Mouse (Mus musculus): Measurements from ENCODE around the gene Dip2b. TPM values are rescaled to one million over a fixed set of nuclear protein-coding genes. Genes with fewer than 3 reads are reported as not detected.

Gene Dip2b
- polyA plus RNA-seq, 1 experiment from 2014 or later = 2.3 TPM

DNA sequence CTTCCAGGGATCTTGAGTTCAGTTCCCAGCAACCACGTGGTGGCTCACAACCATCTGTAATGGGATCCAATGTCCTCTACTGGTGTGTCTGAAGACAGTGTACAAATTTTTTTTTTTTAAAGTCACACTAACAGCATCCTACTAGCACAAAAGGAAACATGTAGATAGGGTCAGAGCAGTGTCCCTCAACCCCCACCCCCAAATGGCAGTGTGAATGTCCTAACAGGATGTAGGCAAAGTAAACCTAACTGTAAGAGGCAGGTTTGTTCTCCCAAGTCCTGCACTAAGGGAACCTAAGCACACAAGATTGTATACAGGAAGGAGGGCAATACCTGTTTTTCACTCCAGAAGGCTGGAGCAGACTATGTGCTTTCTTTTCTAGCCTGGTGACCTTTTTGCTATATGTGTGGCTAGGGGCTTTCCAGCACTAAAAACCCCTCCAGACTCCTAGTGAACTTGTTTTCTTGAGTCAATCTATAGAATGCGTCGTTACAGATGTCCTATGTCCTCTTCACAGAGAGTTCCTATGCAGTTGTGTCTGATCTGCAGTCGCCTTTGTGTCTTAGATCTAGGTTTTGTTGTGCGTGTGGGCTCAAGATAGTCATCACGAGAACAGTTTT is 20.1 kb upstream of the Dip2b start:
- no peak for ATAC-seq
- 76% methylated on average over 6 of the region's 6 CpGs for WGBS (ENCODE audit: insufficient replicate concordance)

DNA sequence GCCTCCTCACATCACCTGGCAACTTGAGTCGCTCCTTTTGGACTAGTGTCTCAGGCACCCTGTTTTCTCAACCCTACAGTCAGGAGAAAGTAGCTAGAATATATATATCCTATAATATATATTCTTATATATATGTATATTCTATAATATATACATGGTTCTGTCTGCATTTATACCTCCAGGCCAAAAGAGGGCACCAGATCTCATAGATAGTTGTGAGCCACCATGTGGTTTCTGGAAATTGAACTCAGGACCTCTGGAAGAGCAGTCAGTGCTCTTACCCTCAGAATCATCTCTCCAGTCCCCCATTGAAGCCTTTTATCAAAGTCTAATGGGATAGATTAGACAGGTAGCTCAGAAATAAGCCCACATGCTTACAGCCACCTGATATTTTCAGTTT is 17.3 kb upstream of the Dip2b start:
- H3K4me1 ChIP-seq (ENCODE audit: insufficient read depth) = peaks cover 4% of the 10 kb centered on the region; the same call in 1 of the 2 replicates
- no peak overlapping the region for H3K27ac ChIP-seq (ENCODE audit: low read depth)
- no peak overlapping the region for H3K4me3 ChIP-seq (ENCODE audit: low read depth, low read length)
- ATAC-seq (no peak), DNase-seq (no peak)
- H3K9me3 ChIP-seq (ENCODE audit: low read length) = no peaks in the 10 kb centered on the region
- no peak overlapping the region for H3K9ac ChIP-seq (replicated peaks)
- WGBS (ENCODE audit: insufficient replicate concordance) = 89% methylated on average over 1 of the region's 1 CpGs
- no peak overlapping the region for H3K4me2 ChIP-seq (ENCODE audit: low read depth, low read length)
- peaks cover 2% of the 10 kb centered on the region; the same call in 1 of the 2 replicates for H3K36me3 ChIP-seq (replicated peaks; ENCODE audit: insufficient read depth, low read length)
- no peaks in the 10 kb centered on the region for H3K27me3 ChIP-seq (ENCODE audit: insufficient read depth, low read length)
- TF ChIP-seq EP300 (IDR thresholded peaks at IDR 0.05; ENCODE audit: low read depth) = no peak
- TF ChIP-seq CTCF (IDR thresholded peaks at IDR 0.05; ENCODE audit: low read depth) = no peak

More for the DNA sequence above, 20.1 kb upstream of the Dip2b start:
- no peaks in the 10 kb centered on the region for H3K27me3 ChIP-seq (ENCODE audit: insufficient read depth, low read length)
- peaks cover 2% of the 10 kb centered on the region for H3K36me3 ChIP-seq (replicated peaks; ENCODE audit: insufficient read depth, low read length)
- H3K4me1 ChIP-seq (ENCODE audit: insufficient read depth) = no peaks in the 10 kb centered on the region
- no peak for DNase-seq
- H3K4me3 ChIP-seq (ENCODE audit: low read depth, low read length) = no peak overlapping the region
- TF ChIP-seq EP300 (IDR thresholded peaks at IDR 0.05; ENCODE audit: low read depth) (no peak), CTCF (IDR thresholded peaks at IDR 0.05; ENCODE audit: low read depth) (no peak)
- H3K9ac ChIP-seq (replicated peaks) = no peak overlapping the region
- no peaks in the 10 kb centered on the region for H3K9me3 ChIP-seq (ENCODE audit: low read length)
- no peak overlapping the region for H3K27ac ChIP-seq (ENCODE audit: low read depth)
- H3K4me2 ChIP-seq (ENCODE audit: low read depth, low read length) = no peak overlapping the region

- Histone ChIP-seq H3K9ac (replicated peaks) (no peak overlapping the region), H3K4me3 (ENCODE audit: low read depth, low read length) (no peak overlapping the region), H3K9me3 (ENCODE audit: low read length) (no peaks in the 10 kb centered on the region), H3K36me3 (replicated peaks; ENCODE audit: insufficient read depth, low read length) (no peaks in the 10 kb centered on the region), H3K27ac (ENCODE audit: low read depth) (no peak overlapping the region), H3K4me1 (ENCODE audit: insufficient read depth) (peaks cover 4% of the 10 kb centered on the region; the same call in 1 of the 2 replicates), H3K27me3 (ENCODE audit: insufficient read depth, low read length) (no peaks in the 10 kb centered on the region), H3K4me2 (ENCODE audit: low read depth, low read length) (no peak overlapping the region)
- DNase-seq (peak; percentile 35), ATAC-seq (no peak)
- TF ChIP-seq EP300 (IDR thresholded peaks at IDR 0.05; ENCODE audit: low read depth) = no peak
- peak; percentile 66 for TF ChIP-seq CTCF (IDR thresholded peaks at IDR 0.05; ENCODE audit: low read depth)
- 19% methylated on average over 5 of the region's 5 CpGs for WGBS (ENCODE audit: insufficient replicate concordance)
Observed at GRCm38 (mm10) chr15:100022923-100023322, 15.5 kb upstream of the Dip2b start.

DNA sequence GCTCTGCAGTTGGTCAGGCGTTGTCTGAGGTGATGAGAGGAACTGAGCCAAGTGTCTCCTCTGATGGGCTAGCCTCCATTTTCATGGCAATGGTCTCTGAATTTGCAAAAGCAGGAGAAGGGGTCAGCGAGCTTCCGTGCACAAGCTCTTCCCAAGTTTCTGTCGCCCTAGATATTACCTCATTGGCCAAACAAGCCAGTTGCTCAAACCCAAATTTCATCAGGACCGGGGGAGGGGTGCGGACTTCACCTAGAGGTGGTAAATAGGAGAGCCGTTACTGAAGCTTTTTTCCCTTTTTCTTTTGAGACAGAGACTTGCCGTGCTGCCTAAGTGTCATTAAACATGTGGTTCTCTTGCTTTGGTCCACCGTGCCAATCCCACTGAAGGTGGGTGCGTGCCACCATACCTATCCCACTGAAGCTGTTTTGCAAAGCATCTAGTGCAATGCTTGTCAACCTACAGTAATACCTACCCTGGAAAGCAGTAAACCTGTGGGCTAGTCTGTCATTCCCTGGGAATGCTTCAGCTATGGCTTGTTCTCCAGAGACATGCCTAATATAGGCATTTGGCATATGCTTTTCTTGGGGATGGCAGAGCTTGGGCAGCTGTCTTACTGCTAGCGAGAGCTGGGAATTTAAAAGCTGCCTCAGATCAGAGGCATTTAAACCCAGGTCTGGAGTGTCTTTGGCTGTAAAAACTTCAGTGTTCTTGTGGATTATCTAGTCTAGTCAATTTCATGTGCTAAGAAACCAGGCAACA is 13.2 kb upstream of the Dip2b start:
- H3K9ac ChIP-seq (replicated peaks) = no peak overlapping the region
- peaks cover 4% of the 10 kb centered on the region; the same call in 1 of the 2 replicates for H3K4me1 ChIP-seq (ENCODE audit: insufficient read depth)
- DNase-seq (peak; percentile 76), ATAC-seq (peak; percentile 94)
- H3K9me3 ChIP-seq (ENCODE audit: low read length) = no peaks in the 10 kb centered on the region
- no peak for TF ChIP-seq CTCF (IDR thresholded peaks at IDR 0.05; ENCODE audit: low read depth)
- no peak for TF ChIP-seq EP300 (IDR thresholded peaks at IDR 0.05; ENCODE audit: low read depth)
- 54% methylated on average over 11 of the region's 11 CpGs for WGBS (ENCODE audit: insufficient replicate concordance)
- H3K27ac ChIP-seq (ENCODE audit: low read depth) = peak overlapping the region; percentile 49
- H3K4me2 ChIP-seq (ENCODE audit: low read depth, low read length) = peak overlapping the region; percentile 27; the same call in 1 of the 2 replicates
- H3K36me3 ChIP-seq (replicated peaks; ENCODE audit: insufficient read depth, low read length) = no peaks in the 10 kb centered on the region
- H3K27me3 ChIP-seq (ENCODE audit: insufficient read depth, low read length) = no peaks in the 10 kb centered on the region
- H3K4me3 ChIP-seq (ENCODE audit: low read depth, low read length) = no peak overlapping the region

GRCm38 (mm10) chr15:100028133-100028532 is 10.3 kb upstream of the Dip2b start:
- Histone ChIP-seq H3K4me2 (ENCODE audit: low read depth, low read length) (no peak overlapping the region), H3K4me3 (ENCODE audit: low read depth, low read length) (no peak overlapping the region), H3K27me3 (ENCODE audit: insufficient read depth, low read length) (no peaks in the 10 kb centered on the region), H3K4me1 (ENCODE audit: insufficient read depth) (peaks cover 4% of the 10 kb centered on the region; the same call in 1 of the 2 replicates), H3K9ac (replicated peaks) (no peak overlapping the region), H3K27ac (ENCODE audit: low read depth) (no peak overlapping the region), H3K36me3 (replicated peaks; ENCODE audit: insufficient read depth, low read length) (no peaks in the 10 kb centered on the region), H3K9me3 (ENCODE audit: low read length) (no peaks in the 10 kb centered on the region)
- 74% methylated on average over 2 of the region's 2 CpGs for WGBS (ENCODE audit: insufficient replicate concordance)
- TF ChIP-seq CTCF (IDR thresholded peaks at IDR 0.05; ENCODE audit: low read depth) (no peak), EP300 (IDR thresholded peaks at IDR 0.05; ENCODE audit: low read depth) (no peak)
- DNase-seq (no peak), ATAC-seq (no peak)

- no peak overlapping the region for H3K4me3 ChIP-seq (ENCODE audit: low read depth, low read length)
- no peaks in the 10 kb centered on the region for H3K36me3 ChIP-seq (replicated peaks; ENCODE audit: insufficient read depth, low read length)
- peaks cover 4% of the 10 kb centered on the region; the same call in 1 of the 2 replicates for H3K4me1 ChIP-seq (ENCODE audit: insufficient read depth)
- no peaks in the 10 kb centered on the region for H3K9me3 ChIP-seq (ENCODE audit: low read length)
- H3K27ac ChIP-seq (ENCODE audit: low read depth) = no peak overlapping the region
- no peak overlapping the region for H3K9ac ChIP-seq (replicated peaks)
- 73% methylated on average over 8 of the region's 8 CpGs for WGBS (ENCODE audit: insufficient replicate concordance)
- DNase-seq = no peak
- TF ChIP-seq EP300 (IDR thresholded peaks at IDR 0.05; ENCODE audit: low read depth) (no peak), CTCF (IDR thresholded peaks at IDR 0.05; ENCODE audit: low read depth) (no peak)
- H3K4me2 ChIP-seq (ENCODE audit: low read depth, low read length) = no peak overlapping the region
- no peaks in the 10 kb centered on the region for H3K27me3 ChIP-seq (ENCODE audit: insufficient read depth, low read length)
- no peak for ATAC-seq
Observed at GRCm38 (mm10) chr15:100029497-100029896, 9.0 kb upstream of the Dip2b start.

Measured in liver, postnatal 0 days (tissue).